Mouse (Mus musculus) hindbrain, embryonic 10.5 days (tissue): ENCODE measurements around the gene Fam3b. TPM values are rescaled to one million over a fixed set of nuclear protein-coding genes. Genes with fewer than 3 reads are reported as not detected.

ENCODE experiments used
- DNase-seq: peaks from one replicate; pipeline ENCODE4 v3.0.0-alpha.2; 2017; ENCODE audit warnings: low spot score
- H3K27ac ChIP-seq: fragments of 300-500 bp; sonication (generic); 2 replicates; pipeline ENCODE4 v1.5.1; 2016; ENCODE audit warnings: mild to moderate bottlenecking, moderate library complexity
- H3K27me3 ChIP-seq: fragments of 300-500 bp; sonication (generic); 2 replicates; pipeline ENCODE4 v1.6.1; 2016; ENCODE audit warnings: mild to moderate bottlenecking; ENCODE audit not compliant: poor library complexity, insufficient read depth, severe bottlenecking
- H3K36me3 ChIP-seq: fragments of 300-500 bp; sonication (generic); 2 replicates; pipeline ENCODE4 v1.6.1; 2016; ENCODE audit warnings: mild to moderate bottlenecking, moderate library complexity
- H3K4me1 ChIP-seq: fragments of 300-500 bp; sonication (generic); replicated peaks from 2 replicates; pipeline ENCODE4 v1.6.1; 2016; ENCODE audit warnings: mild to moderate bottlenecking
- H3K4me3 ChIP-seq: fragments of 300-500 bp; sonication (generic); 2 replicates; pipeline ENCODE4 v1.5.1; 2016; ENCODE audit warnings: mild to moderate bottlenecking, moderate library complexity
- H3K9me3 ChIP-seq: fragments of 300-500 bp; sonication (generic); 2 replicates; pipeline ENCODE4 v1.6.1; 2016; ENCODE audit warnings: mild to moderate bottlenecking, moderate library complexity
- WGBS: fragments of 180-500 bp; shearing (Covaris S2); methylation state at CpG from one replicate; pipeline ENCODE4 v1.1.7; 2016; 5-methylcytosine and 5-hydroxymethylcytosine counted together
- polyA plus RNA-seq: library from polyadenylated mRNA; unstranded; fragments of >200 nt; fragmentation: Nextera tagmentation; extraction: Ambion mirVana; gene quantifications from 2 replicates; pipeline ENCODE4 v1.2.1, GENCODE M21; 2016

The Fam3b gene
- polyA plus RNA-seq, 1 experiment from 2014 or later: not detected

GRCm38 (mm10) chr16:97474671-97475070 is 39.9 kb downstream of the Fam3b start:
- WGBS: 84% methylated on average over 2 of the region's 2 CpGs
- no peak for DNase-seq

GRCm38 (mm10) chr16:97467993-97468791 is 46.4 kb downstream of the Fam3b start:
- Histone ChIP-seq H3K27me3 (no peaks in the 10 kb centered on the region), H3K27ac (no peak overlapping the region), H3K9me3 (no peaks in the 10 kb centered on the region), H3K4me3 (no peak overlapping the region), H3K4me1 (peaks cover 3% of the 10 kb centered on the region), H3K36me3 (no peaks in the 10 kb centered on the region)
- WGBS: 78% methylated on average over 4 of the region's 4 CpGs
- DNase-seq: no peak

More at GRCm38 (mm10) chr16:97474671-97475070, 39.9 kb downstream of the Fam3b start:
- Histone ChIP-seq H3K4me3 (no peak overlapping the region), H3K36me3 (no peaks in the 10 kb centered on the region), H3K27me3 (no peaks in the 10 kb centered on the region), H3K9me3 (no peaks in the 10 kb centered on the region), H3K4me1 (no peaks in the 10 kb centered on the region), H3K27ac (no peak overlapping the region)

- Histone ChIP-seq H3K27me3 (no peaks in the 10 kb centered on the region), H3K9me3 (no peaks in the 10 kb centered on the region), H3K27ac (no peak overlapping the region), H3K4me1 (peaks cover 10% of the 10 kb centered on the region), H3K4me3 (no peak overlapping the region), H3K36me3 (no peaks in the 10 kb centered on the region)
- DNase-seq: no peak
- 86% methylated on average over 3 of the region's 3 CpGs for WGBS
These were observed 47.1 kb downstream of the Fam3b start for GRCm38 (mm10) chr16:97467472-97467871.

DNA sequence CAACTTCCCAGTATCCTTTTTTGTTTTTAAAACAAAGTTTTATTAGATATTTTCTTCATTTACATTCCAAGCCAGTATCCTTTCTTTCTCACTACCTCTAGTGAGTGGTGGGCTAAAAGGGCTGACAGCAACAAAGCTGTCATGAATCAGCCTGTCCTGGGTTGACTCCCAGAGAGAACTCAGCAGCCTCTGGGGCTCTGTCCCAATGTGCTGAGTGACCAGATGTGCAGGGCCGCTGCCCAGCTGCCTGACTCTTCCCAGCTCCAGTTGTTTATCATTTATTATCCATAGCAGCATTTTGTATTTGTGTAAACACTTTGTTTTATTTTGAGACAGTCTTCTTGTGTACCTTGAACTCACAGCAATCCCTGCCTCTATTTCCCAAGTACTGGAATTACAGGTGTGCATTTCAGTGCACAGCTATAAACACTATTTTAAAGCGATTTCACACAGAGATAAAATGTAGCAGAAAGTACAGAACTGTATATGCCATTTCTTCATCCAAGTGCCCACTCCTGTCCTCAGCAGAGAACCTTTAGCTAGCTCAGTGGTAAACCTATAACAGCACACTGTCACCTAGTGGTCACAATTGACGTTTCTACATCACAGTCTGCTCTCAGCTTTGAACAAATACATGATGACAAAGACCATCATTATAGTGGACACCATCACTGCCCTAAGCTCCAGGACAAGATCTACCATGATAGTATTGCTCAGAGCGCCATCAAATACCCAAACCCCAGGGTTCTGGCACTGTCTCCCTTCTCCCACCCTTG is 48.2 kb downstream of the Fam3b start:
- no peaks in the 10 kb centered on the region for H3K9me3 ChIP-seq
- peaks cover 13% of the 10 kb centered on the region for H3K4me1 ChIP-seq
- no peaks in the 10 kb centered on the region for H3K27me3 ChIP-seq
- no peaks in the 10 kb centered on the region for H3K36me3 ChIP-seq
- 53% methylated on average over 4 of the region's 4 CpGs for WGBS
- H3K4me3 ChIP-seq: no peak overlapping the region
- H3K27ac ChIP-seq: no peak overlapping the region
- DNase-seq: no peak

GRCm38 (mm10) chr16:97462481-97463181 is 52.0 kb downstream of the Fam3b start, which contains the start of gene Mx1:
TSS of gene Mx1 (minus strand) at chr16:97462907.
- no peaks in the 10 kb centered on the region for H3K36me3 ChIP-seq
- H3K27me3 ChIP-seq: no peaks in the 10 kb centered on the region
- 0 out of 2 replicates have a peak, but pooled peaks cover 3% of the 10 kb centered on the region for H3K9me3 ChIP-seq
- peaks cover 13% of the 10 kb centered on the region for H3K4me1 ChIP-seq
- 30% methylated on average over 4 of the region's 4 CpGs for WGBS
- H3K27ac ChIP-seq: peak within 1 kb of the TSS; percentile 53; the same call in 1 of the 2 replicates
- DNase-seq: peak; percentile 11
- no peak within 1 kb of the TSS for H3K4me3 ChIP-seq

DNA sequence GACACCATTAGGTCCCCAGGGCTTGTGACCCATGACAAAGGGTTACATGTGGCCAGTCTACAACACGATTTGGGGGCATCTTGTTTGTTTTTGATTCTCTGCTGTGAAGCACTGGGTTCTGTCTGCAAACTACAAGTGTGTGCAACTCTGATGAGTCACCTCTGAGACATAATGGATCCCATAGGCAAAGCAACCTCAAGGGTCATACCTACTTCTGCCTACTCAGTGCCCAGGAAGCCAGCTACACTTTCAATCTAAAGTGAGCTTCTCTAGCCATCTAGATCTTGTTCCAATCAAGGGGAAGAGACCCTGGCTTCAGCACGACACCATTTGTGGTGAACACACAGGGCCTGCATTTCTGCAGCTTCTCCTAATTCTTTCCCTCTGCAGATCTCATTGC is 53.3 kb downstream of the Fam3b start:
- Histone ChIP-seq H3K27me3 (no peaks in the 10 kb centered on the region), H3K36me3 (no peaks in the 10 kb centered on the region), H3K9me3 (0 out of 2 replicates have a peak, but pooled peaks cover 8% of the 10 kb centered on the region), H3K4me1 (peaks cover 13% of the 10 kb centered on the region), H3K4me3 (no peak overlapping the region), H3K27ac (no peak overlapping the region)
- DNase-seq: no peak
- 67% methylated on average over 2 of the region's 2 CpGs for WGBS

DNA sequence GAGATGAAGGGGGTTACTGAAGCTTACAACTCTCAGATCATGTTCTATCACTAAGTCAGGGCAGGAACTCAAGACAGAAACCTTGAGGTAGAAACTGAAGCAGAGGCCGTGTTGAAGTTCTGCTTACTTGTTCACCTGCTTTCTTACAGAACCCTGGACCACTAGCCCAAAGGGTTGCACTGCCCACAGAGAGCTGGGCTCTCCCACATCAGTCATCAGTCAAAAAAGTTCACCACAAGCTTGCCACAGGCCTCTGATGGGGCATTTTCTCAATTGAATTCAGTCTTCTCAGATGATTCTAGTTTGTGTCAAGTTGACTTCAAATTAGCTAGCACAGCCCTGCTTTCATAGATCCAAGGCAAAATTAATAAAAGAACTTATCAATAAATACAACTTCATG is 54.8 kb downstream of the Fam3b start:
- Histone ChIP-seq H3K27ac (no peak overlapping the region), H3K4me1 (peaks cover 13% of the 10 kb centered on the region), H3K9me3 (0 out of 2 replicates have a peak, but pooled peaks cover 8% of the 10 kb centered on the region), H3K27me3 (no peaks in the 10 kb centered on the region), H3K4me3 (no peak overlapping the region), H3K36me3 (no peaks in the 10 kb centered on the region)
- 92% methylated on average over 1 of the region's 1 CpGs for WGBS
- DNase-seq: no peak

DNA sequence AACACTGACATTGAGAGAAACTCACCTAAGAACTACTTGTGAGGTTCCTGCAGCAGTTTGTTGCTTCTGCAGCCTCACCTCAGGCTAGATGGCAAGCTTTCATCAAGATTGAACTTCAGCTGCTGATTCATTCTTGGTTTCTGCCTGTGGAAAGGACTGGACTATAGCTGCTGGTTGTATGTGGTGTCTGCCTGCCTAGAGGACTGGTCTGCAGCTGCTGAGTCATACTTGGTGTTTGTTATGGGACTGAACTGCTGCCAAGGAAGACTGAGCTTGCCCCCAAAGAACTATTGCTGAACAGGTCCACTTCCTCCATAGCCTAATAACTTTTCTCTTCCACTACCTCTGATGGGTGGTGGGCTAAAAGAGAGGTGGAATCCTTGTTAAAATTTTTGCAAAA is 67.2 kb downstream of the Fam3b start:
- no peak overlapping the region for H3K27ac ChIP-seq
- no peak for DNase-seq
- no peaks in the 10 kb centered on the region for H3K27me3 ChIP-seq
- no peaks in the 10 kb centered on the region for H3K4me1 ChIP-seq
- no peak overlapping the region for H3K4me3 ChIP-seq
- no peaks in the 10 kb centered on the region for H3K36me3 ChIP-seq
- no peaks in the 10 kb centered on the region for H3K9me3 ChIP-seq

GRCm38 (mm10) chr16:97443670-97444263 is 70.8 kb downstream of the Fam3b start:
- Histone ChIP-seq H3K36me3 (no peaks in the 10 kb centered on the region), H3K27ac (no peak overlapping the region), H3K4me1 (no peaks in the 10 kb centered on the region), H3K4me3 (no peak overlapping the region), H3K27me3 (no peaks in the 10 kb centered on the region), H3K9me3 (no peaks in the 10 kb centered on the region)
- WGBS: 53% methylated on average over 14 of the region's 14 CpGs
- peak; percentile 44 for DNase-seq

GRCm38 (mm10) chr16:97441967-97442366 is 72.6 kb downstream of the Fam3b start:
- Histone ChIP-seq H3K4me1 (no peaks in the 10 kb centered on the region), H3K4me3 (no peak overlapping the region), H3K27me3 (no peaks in the 10 kb centered on the region), H3K36me3 (no peaks in the 10 kb centered on the region), H3K9me3 (no peaks in the 10 kb centered on the region), H3K27ac (no peak overlapping the region)
- 88% methylated on average over 9 of the region's 9 CpGs for WGBS
- no peak for DNase-seq

- Histone ChIP-seq H3K36me3 (no peaks in the 10 kb centered on the region), H3K4me3 (no peak overlapping the region), H3K27me3 (no peaks in the 10 kb centered on the region), H3K27ac (no peak overlapping the region), H3K4me1 (no peaks in the 10 kb centered on the region), H3K9me3 (no peaks in the 10 kb centered on the region)
- DNase-seq: no peak
- 79% methylated on average over 3 of the region's 3 CpGs for WGBS
These were observed 76.4 kb downstream of the Fam3b start for GRCm38 (mm10) chr16:97438191-97438590.

DNA sequence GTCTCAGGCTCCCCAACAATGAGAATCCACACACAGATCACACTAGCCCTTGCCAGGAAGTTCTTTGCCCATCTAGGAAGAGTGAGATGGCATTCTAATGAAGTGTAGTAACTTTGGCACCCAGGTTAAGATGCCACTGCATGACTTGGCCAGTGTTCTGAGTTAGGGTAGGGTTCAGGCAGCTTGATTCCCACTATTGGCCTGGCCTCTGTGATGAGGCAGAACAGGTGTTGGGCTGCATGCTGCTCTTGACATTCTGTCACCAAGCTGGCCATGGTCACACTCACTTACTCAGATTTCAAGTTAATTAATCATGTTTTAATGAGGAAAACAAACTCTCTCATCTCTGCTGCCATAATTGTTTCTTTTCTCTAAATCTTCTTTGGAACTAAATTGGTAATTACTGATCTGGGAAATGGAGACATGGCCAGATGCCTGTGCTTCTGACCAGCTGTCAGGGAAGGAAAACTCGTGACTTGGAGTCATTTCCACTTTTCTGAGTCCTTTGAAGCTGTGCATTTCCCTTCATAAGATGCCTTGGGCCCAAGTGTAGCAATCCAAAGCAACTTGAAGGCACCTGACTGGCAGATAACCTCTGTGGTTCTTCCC is 77.1 kb downstream of the Fam3b start:
- DNase-seq: no peak
- Histone ChIP-seq H3K9me3 (no peaks in the 10 kb centered on the region), H3K4me1 (no peaks in the 10 kb centered on the region), H3K27ac (no peak overlapping the region), H3K27me3 (no peaks in the 10 kb centered on the region), H3K36me3 (no peaks in the 10 kb centered on the region), H3K4me3 (no peak overlapping the region)
- WGBS: 56% methylated on average over 1 of the region's 1 CpGs
